Mouse (Mus musculus): ENCODE measurements around the gene Pabpn1l. TPM values are rescaled to one million over a fixed set of nuclear protein-coding genes. Genes with fewer than 3 reads are reported as not detected.

The Pabpn1l gene
- total RNA-seq, 1 experiment, result not detected

GRCm38 (mm10) chr8:122606810-122607209 is 15.7 kb downstream of the Pabpn1l start:
- in situ Hi-C loops (cut with MboI; ENCODE audit: low sequenced_read_pairs in 2 of 2, unreplicated experiment in 2 of 2), result no loop called here
- Histone ChIP-seq H3K4me1 (ENCODE audit: control insufficient read depth in 2 of 2, insufficient read depth in 2 of 2, low read length in 2 of 2, poor library complexity in 1 of 2) (no peaks in the 10 kb centered on the region), H3K27ac (ENCODE audit: insufficient read depth, low read depth, low read length, poor library complexity, severe bottlenecking) (no peak overlapping the region), H3K36me3 (ENCODE audit: control insufficient read depth, insufficient read depth, low read length, poor library complexity, severe bottlenecking) (no peaks in the 10 kb centered on the region), H3K9me3 (ENCODE audit: control insufficient read depth, insufficient read depth, low read depth, low read length) (no peaks in the 10 kb centered on the region), H3K9ac (ENCODE audit: insufficient read depth, low read depth, low read length, poor library complexity, severe bottlenecking) (no peak overlapping the region), H3K4me3 (ENCODE audit: insufficient read depth in 1 of 2, low read depth in 1 of 2, low read length in 2 of 2, poor library complexity in 1 of 2, severe bottlenecking in 1 of 2) (no peak overlapping the region)
- TF ChIP-seq ZNF384 (IDR thresholded peaks at IDR 0.05; ENCODE audit: low read depth, low read length) (no peak), CHD2 (IDR thresholded peaks at IDR 0.05; ENCODE audit: low read depth, low read length) (no peak), HCFC1 (IDR thresholded peaks at IDR 0.05; ENCODE audit: borderline replicate concordance, insufficient read depth, low read length) (no peak), MAFK (IDR thresholded peaks at IDR 0.05; ENCODE audit: insufficient read depth, low read depth, low read length) (no peak)
- no peak for DNase-seq (ENCODE audit: low read depth, low spot score)

DNA sequence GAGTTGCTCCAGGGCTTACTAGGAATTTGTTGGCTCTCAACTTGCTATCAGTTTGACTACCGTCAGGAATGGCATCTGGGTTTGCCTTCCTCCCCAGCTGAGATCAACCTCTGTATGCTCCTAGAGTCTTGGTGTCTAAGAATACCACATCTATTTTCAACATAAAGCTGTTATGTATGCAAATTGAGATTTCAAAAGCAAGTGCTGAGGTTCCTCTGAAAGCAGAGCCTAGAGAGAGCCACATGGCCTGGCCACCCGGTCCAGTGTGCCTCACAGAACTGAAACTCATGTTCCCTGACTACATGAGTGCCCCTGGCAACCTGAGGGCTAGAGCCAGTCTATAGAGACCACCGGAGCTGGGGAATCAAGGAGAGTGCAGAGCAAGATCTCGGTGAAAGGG is 17.2 kb downstream of the Pabpn1l start:
- no peaks in the 10 kb centered on the region for H3K9me3 ChIP-seq (ENCODE audit: control insufficient read depth, insufficient read depth, low read depth, low read length)
- no peak overlapping the region for H3K4me3 ChIP-seq (ENCODE audit: insufficient read depth in 1 of 2, low read depth in 1 of 2, low read length in 2 of 2, poor library complexity in 1 of 2, severe bottlenecking in 1 of 2)
- in situ Hi-C loops (cut with MboI; ENCODE audit: low sequenced_read_pairs in 2 of 2, unreplicated experiment in 2 of 2), result no loop called here
- no peak overlapping the region for H3K27ac ChIP-seq (ENCODE audit: insufficient read depth, low read depth, low read length, poor library complexity, severe bottlenecking)
- no peak overlapping the region for H3K9ac ChIP-seq (ENCODE audit: insufficient read depth, low read depth, low read length, poor library complexity, severe bottlenecking)
- no peaks in the 10 kb centered on the region for H3K36me3 ChIP-seq (ENCODE audit: control insufficient read depth, insufficient read depth, low read length, poor library complexity, severe bottlenecking)
- no peaks in the 10 kb centered on the region for H3K4me1 ChIP-seq (ENCODE audit: control insufficient read depth in 2 of 2, insufficient read depth in 2 of 2, low read length in 2 of 2, poor library complexity in 1 of 2)
- no peak for TF ChIP-seq HCFC1 (IDR thresholded peaks at IDR 0.05; ENCODE audit: borderline replicate concordance, insufficient read depth, low read length)
- TF ChIP-seq MAFK (IDR thresholded peaks at IDR 0.05; ENCODE audit: insufficient read depth, low read depth, low read length), result no peak
- no peak for TF ChIP-seq CHD2 (IDR thresholded peaks at IDR 0.05; ENCODE audit: low read depth, low read length)
- no peak for TF ChIP-seq ZNF384 (IDR thresholded peaks at IDR 0.05; ENCODE audit: low read depth, low read length)
- TF ChIP-seq ZC3H11A (IDR thresholded peaks at IDR 0.05; ENCODE audit: borderline replicate concordance, low read depth, low read length), result no peak
- DNase-seq (ENCODE audit: low read depth, low spot score), result no peak

GRCm38 (mm10) chr8:122604640-122605039 is 17.9 kb downstream of the Pabpn1l start:
- no peaks in the 10 kb centered on the region for H3K9me3 ChIP-seq (ENCODE audit: control insufficient read depth, insufficient read depth, low read depth, low read length)
- H3K9ac ChIP-seq (ENCODE audit: insufficient read depth, low read depth, low read length, poor library complexity, severe bottlenecking), result no peak overlapping the region
- H3K27ac ChIP-seq (ENCODE audit: insufficient read depth, low read depth, low read length, poor library complexity, severe bottlenecking), result no peak overlapping the region
- H3K36me3 ChIP-seq (ENCODE audit: control insufficient read depth, insufficient read depth, low read length, poor library complexity, severe bottlenecking), result no peaks in the 10 kb centered on the region
- TF ChIP-seq ZNF384 (IDR thresholded peaks at IDR 0.05; ENCODE audit: low read depth, low read length) (no peak), ZC3H11A (IDR thresholded peaks at IDR 0.05; ENCODE audit: borderline replicate concordance, low read depth, low read length) (no peak), HCFC1 (IDR thresholded peaks at IDR 0.05; ENCODE audit: borderline replicate concordance, insufficient read depth, low read length) (no peak), MAFK (IDR thresholded peaks at IDR 0.05; ENCODE audit: insufficient read depth, low read depth, low read length) (no peak)
- DNase-seq (ENCODE audit: low read depth, low spot score), result no peak
- no peaks in the 10 kb centered on the region for H3K4me1 ChIP-seq (ENCODE audit: control insufficient read depth in 2 of 2, insufficient read depth in 2 of 2, low read length in 2 of 2, poor library complexity in 1 of 2)
- in situ Hi-C loops (cut with MboI; ENCODE audit: low sequenced_read_pairs in 2 of 2, unreplicated experiment in 2 of 2), result no loop called here
- no peak overlapping the region for H3K4me3 ChIP-seq (ENCODE audit: insufficient read depth in 1 of 2, low read depth in 1 of 2, low read length in 2 of 2, poor library complexity in 1 of 2, severe bottlenecking in 1 of 2)

- no peak overlapping the region for H3K27ac ChIP-seq (ENCODE audit: insufficient read depth, low read depth, low read length, poor library complexity, severe bottlenecking)
- no peak overlapping the region for H3K9ac ChIP-seq (ENCODE audit: insufficient read depth, low read depth, low read length, poor library complexity, severe bottlenecking)
- in situ Hi-C loops (cut with MboI; ENCODE audit: low sequenced_read_pairs in 2 of 2, unreplicated experiment in 2 of 2), result no loop called here
- no peaks in the 10 kb centered on the region for H3K36me3 ChIP-seq (ENCODE audit: control insufficient read depth, insufficient read depth, low read length, poor library complexity, severe bottlenecking)
- DNase-seq (ENCODE audit: low read depth, low spot score), result no peak
- H3K9me3 ChIP-seq (ENCODE audit: control insufficient read depth, insufficient read depth, low read depth, low read length), result no peaks in the 10 kb centered on the region
- no peaks in the 10 kb centered on the region for H3K4me1 ChIP-seq (ENCODE audit: control insufficient read depth in 2 of 2, insufficient read depth in 2 of 2, low read length in 2 of 2, poor library complexity in 1 of 2)
- no peak for TF ChIP-seq MAFK (IDR thresholded peaks at IDR 0.05; ENCODE audit: insufficient read depth, low read depth, low read length)
- no peak for TF ChIP-seq ZNF384 (IDR thresholded peaks at IDR 0.05; ENCODE audit: low read depth, low read length)
- TF ChIP-seq HCFC1 (IDR thresholded peaks at IDR 0.05; ENCODE audit: borderline replicate concordance, insufficient read depth, low read length), result no peak
- no peak for TF ChIP-seq CHD2 (IDR thresholded peaks at IDR 0.05; ENCODE audit: low read depth, low read length)
- H3K4me3 ChIP-seq (ENCODE audit: insufficient read depth in 1 of 2, low read depth in 1 of 2, low read length in 2 of 2, poor library complexity in 1 of 2, severe bottlenecking in 1 of 2), result no peak overlapping the region
Measured at GRCm38 (mm10) chr8:122600666-122601065, 21.9 kb downstream of the Pabpn1l start.

DNA sequence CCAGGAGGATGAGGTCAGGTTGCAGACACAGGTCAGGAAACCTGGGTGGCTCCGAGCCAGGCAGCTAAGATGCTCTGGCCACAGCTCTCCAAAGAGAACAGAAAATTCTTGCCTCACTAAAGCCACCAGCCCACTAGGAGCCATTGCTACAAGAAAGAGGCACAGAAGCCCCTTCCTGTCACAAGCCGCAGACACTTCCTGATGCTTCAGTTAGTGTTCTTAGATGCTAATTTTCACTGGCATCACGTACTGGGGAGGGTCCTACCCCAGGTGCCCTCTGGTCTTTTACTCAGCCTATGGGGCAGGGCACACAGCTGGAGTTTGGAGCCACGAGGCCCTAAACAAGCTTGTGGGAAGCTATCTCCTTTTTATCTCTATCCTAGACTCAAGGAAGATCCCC is 26.5 kb downstream of the Pabpn1l start:
- DNase-seq (ENCODE audit: low read depth, low spot score), result no peak
- in situ Hi-C loops (cut with MboI; ENCODE audit: low sequenced_read_pairs in 2 of 2, unreplicated experiment in 2 of 2), result no loop called here
- no peak overlapping the region for H3K9ac ChIP-seq (ENCODE audit: insufficient read depth, low read depth, low read length, poor library complexity, severe bottlenecking)
- no peak overlapping the region for H3K4me3 ChIP-seq (ENCODE audit: insufficient read depth in 1 of 2, low read depth in 1 of 2, low read length in 2 of 2, poor library complexity in 1 of 2, severe bottlenecking in 1 of 2)
- no peak for TF ChIP-seq ZNF384 (IDR thresholded peaks at IDR 0.05; ENCODE audit: low read depth, low read length)
- no peak for TF ChIP-seq MAFK (IDR thresholded peaks at IDR 0.05; ENCODE audit: insufficient read depth, low read depth, low read length)
- TF ChIP-seq CHD2 (IDR thresholded peaks at IDR 0.05; ENCODE audit: low read depth, low read length), result no peak
- no peak for TF ChIP-seq ZC3H11A (IDR thresholded peaks at IDR 0.05; ENCODE audit: borderline replicate concordance, low read depth, low read length)
- TF ChIP-seq HCFC1 (IDR thresholded peaks at IDR 0.05; ENCODE audit: borderline replicate concordance, insufficient read depth, low read length), result no peak
- H3K36me3 ChIP-seq (ENCODE audit: control insufficient read depth, insufficient read depth, low read length, poor library complexity, severe bottlenecking), result no peaks in the 10 kb centered on the region
- H3K9me3 ChIP-seq (ENCODE audit: control insufficient read depth, insufficient read depth, low read depth, low read length), result no peaks in the 10 kb centered on the region
- no peak overlapping the region for H3K27ac ChIP-seq (ENCODE audit: insufficient read depth, low read depth, low read length, poor library complexity, severe bottlenecking)
- H3K4me1 ChIP-seq (ENCODE audit: control insufficient read depth in 2 of 2, insufficient read depth in 2 of 2, low read length in 2 of 2, poor library complexity in 1 of 2), result no peaks in the 10 kb centered on the region

Measured in ES-E14 (cell line).